Mouse (Mus musculus) hindbrain, postnatal 0 days (tissue): ENCODE results near the gene Irgm1. TPM values are rescaled to one million over a fixed set of nuclear protein-coding genes. Genes with fewer than 3 reads are reported as not detected.

Experiments
- ATAC-seq: fragments of 200-750 bp; cut with Nextera tagmentation; 2 replicates; pipeline ENCODE4 v1.8.0; 2017; ENCODE audit warnings: mild to moderate bottlenecking, moderate TSS enrichment, moderate library complexity
- DNase-seq: peaks from one replicate; pipeline ENCODE4 v3.0.0-alpha.2; 2015; ENCODE audit warnings: low spot score
- H3K27ac ChIP-seq: fragments of 300-500 bp; sonication (generic); 2 replicates; pipeline ENCODE4 v1.5.1; 2014; ENCODE audit warnings: mild to moderate bottlenecking
- H3K27me3 ChIP-seq: fragments of 300-500 bp; sonication (generic); 2 replicates; pipeline ENCODE4 v1.6.1; 2014; ENCODE audit warnings: low read length, mixed read lengths; ENCODE audit not compliant: insufficient read depth
- H3K36me3 ChIP-seq: fragments of 300-500 bp; sonication (generic); 2 replicates; pipeline ENCODE4 v1.6.1; 2014; ENCODE audit warnings: low read length, mixed read lengths; ENCODE audit not compliant: insufficient read depth
- H3K4me1 ChIP-seq: fragments of 300-500 bp; sonication (generic); 2 replicates; pipeline ENCODE4 v1.6.1; 2014; ENCODE audit warnings: antibody characterized with exemption, low read length, mixed read lengths; ENCODE audit not compliant: insufficient read depth
- H3K4me2 ChIP-seq: fragments of 300-500 bp; sonication (generic); 2 replicates; pipeline ENCODE4 v1.6.1; 2014; ENCODE audit warnings: low read depth, mild to moderate bottlenecking, low read length, moderate library complexity, mixed read lengths
- H3K4me3 ChIP-seq: fragments of 300-500 bp; sonication (generic); 2 replicates; pipeline ENCODE4 v1.5.1; 2014; ENCODE audit warnings: low read length
- H3K9ac ChIP-seq: fragments of 300-500 bp; sonication (generic); replicated peaks from 2 replicates; pipeline ENCODE4 v1.6.1; 2014; ENCODE audit warnings: mild to moderate bottlenecking, low read length, moderate library complexity, mixed read lengths
- H3K9me3 ChIP-seq: fragments of 300-500 bp; sonication (generic); 2 replicates; pipeline ENCODE4 v1.6.1; 2016; ENCODE audit warnings: low read length, mixed read lengths
- CTCF ChIP-seq: IDR thresholded peaks from 2 replicates; pipeline ENCODE4 v1.5.1; 2016; ENCODE audit warnings: antibody characterized with exemption, control low read depth, low read depth
- WGBS: fragments of 180-500 bp; shearing (Covaris S2); extraction: QIAGEN DNeasy Blood & Tissue Kit; methylation state at CpG from one replicate; pipeline ENCODE4 v1.1.7; 2014; 5-methylcytosine and 5-hydroxymethylcytosine counted together
- polyA plus RNA-seq: library from polyadenylated mRNA; unstranded; fragments of >200 nt; fragmentation: Nextera tagmentation; extraction: Ambion mirVana; gene quantifications from 2 replicates; pipeline ENCODE4 v1.2.1, GENCODE M21; 2015
- total RNA-seq: library from RNA; depleted of rRNA; stranded (reverse); fragments of >200 nt; gene quantifications from 2 replicates; pipeline ENCODE4 v1.2.3, GENCODE M21; 2014

The Irgm1 gene
- total and polyA plus RNA-seq, 2 experiments from 2014 or later: 5.8 to 6.3 TPM

DNA sequence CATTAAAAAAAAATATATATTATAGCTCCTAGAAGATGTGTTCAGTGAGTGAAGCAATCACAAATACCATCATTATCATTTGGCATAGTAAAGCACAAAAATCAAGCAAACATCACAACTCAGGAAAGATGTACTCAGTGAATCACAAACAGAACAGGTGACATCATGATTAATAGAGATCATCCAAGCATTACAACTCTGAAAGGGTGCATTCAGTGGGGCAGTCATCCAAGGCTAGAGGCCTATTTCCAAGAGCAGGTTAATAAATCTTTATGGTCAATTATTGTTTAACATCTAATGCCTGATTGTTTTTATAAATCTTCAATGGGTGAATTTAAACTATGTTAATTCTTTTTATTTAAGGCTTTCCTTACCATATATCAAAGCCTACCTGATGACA, 30.7 kb downstream of the Irgm1 start:
- Histone ChIP-seq H3K27me3 (no peaks in the 10 kb centered on the region; the same call in 1 of the 2 replicates), H3K27ac (no peak overlapping the region), H3K4me3 (no peak overlapping the region), H3K36me3 (no peaks in the 10 kb centered on the region), H3K4me2 (no peak overlapping the region), H3K9me3 (no peaks in the 10 kb centered on the region), H3K9ac (no peak overlapping the region), H3K4me1 (peaks cover 5% of the 10 kb centered on the region; the same call in 1 of the 2 replicates)
- DNase-seq (no peak), ATAC-seq (no peak)
- no peak for TF ChIP-seq CTCF

DNA sequence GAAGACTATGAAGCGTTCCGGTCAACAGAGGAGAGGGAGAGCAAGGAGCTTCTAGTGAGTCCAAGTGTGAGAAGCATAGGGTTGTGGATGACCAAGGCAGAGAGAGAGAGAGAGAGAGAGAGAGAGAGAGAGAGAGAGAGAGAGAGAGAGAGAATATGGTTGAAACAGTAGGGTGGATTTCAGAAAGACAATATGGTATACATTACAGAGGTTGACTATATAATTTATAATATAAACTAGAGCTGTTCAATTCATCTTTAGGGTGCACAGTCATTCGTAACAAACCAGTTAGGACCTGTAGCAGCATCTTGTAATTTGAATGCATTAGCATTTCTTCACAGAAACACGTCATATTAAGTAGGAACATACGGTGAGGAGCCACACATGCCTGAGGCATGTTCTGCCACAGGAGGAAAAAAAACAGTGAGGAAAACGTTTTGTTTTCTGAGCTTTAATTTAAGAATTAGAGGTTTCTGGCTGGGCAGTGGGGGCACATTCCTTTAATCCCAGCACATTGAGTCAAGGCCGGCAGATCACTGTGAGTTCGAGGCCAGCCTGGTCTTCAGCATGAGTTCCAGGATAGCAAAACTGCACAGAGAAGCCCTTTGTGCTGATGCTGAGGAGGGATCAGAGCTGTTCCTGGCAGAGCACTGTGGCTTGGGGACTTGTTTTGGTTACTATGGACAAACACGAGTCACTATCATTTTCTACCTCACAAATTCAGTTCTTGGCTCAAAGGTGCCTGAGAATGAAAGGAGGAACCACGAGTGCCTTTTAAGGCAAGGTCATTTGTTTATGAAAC, 32.4 kb downstream of the Irgm1 start:
- Histone ChIP-seq H3K36me3 (no peaks in the 10 kb centered on the region), H3K27ac (no peak overlapping the region), H3K9ac (no peak overlapping the region), H3K27me3 (no peaks in the 10 kb centered on the region; the same call in 1 of the 2 replicates), H3K9me3 (no peaks in the 10 kb centered on the region), H3K4me3 (no peak overlapping the region), H3K4me1 (peaks cover 5% of the 10 kb centered on the region; the same call in 1 of the 2 replicates), H3K4me2 (peak overlapping the region; percentile 95)
- no peak for TF ChIP-seq CTCF
- no peak for DNase-seq
- ATAC-seq: no peak
- WGBS: 70% methylated on average over 10 of the region's 10 CpGs

DNA sequence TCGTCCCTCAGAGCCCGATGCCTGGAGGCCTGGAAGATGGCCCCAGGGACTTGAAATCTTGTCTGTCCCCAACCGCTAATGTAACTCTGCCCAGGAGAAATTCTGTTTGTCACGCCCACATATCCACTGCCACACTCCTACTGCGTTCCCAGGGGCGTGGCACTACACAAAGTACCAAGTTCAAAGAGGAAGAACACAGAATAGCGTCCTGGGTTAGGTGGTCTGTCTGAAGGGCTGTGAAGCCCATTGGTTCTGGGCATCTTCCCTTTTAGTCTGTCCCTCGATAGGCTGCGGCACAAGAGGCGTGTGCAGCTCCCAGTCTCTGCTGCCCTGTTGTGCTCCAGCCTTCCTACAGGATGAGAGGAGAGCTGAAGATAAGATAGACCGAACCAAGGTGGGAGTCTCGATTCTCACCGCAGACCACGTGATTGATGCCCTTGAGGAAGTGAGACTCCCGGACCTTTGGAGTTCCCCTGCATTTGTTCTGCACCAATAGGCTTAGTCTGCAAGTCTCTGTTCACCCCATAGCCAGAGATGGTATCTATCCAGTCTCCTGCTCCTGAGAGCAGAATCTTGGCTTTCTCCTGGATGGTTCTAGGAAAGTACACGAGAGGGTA, 33.2 kb downstream of the Irgm1 start:
- TF ChIP-seq CTCF: no peak
- Histone ChIP-seq H3K9me3 (no peaks in the 10 kb centered on the region), H3K4me3 (peak overlapping the region; percentile 89), H3K36me3 (no peaks in the 10 kb centered on the region), H3K9ac (peak overlapping the region; percentile 83), H3K4me2 (peak overlapping the region; percentile 95), H3K27me3 (no peaks in the 10 kb centered on the region; the same call in 1 of the 2 replicates), H3K27ac (peak overlapping the region; percentile 75), H3K4me1 (peaks cover 5% of the 10 kb centered on the region; the same call in 1 of the 2 replicates)
- ATAC-seq (peak; percentile 42), DNase-seq (peak; percentile 44)
- WGBS: 3% methylated on average over 16 of the region's 16 CpGs

GRCm38 (mm10) chr11:48837310-48838180, 33.9 kb downstream of the Irgm1 start:
- Histone ChIP-seq H3K27me3 (no peaks in the 10 kb centered on the region; the same call in 1 of the 2 replicates), H3K4me3 (peak overlapping the region; percentile 89), H3K9ac (peak overlapping the region; percentile 83), H3K4me2 (peak overlapping the region; percentile 95), H3K27ac (peak overlapping the region; percentile 75), H3K36me3 (no peaks in the 10 kb centered on the region), H3K9me3 (no peaks in the 10 kb centered on the region), H3K4me1 (peaks cover 5% of the 10 kb centered on the region; the same call in 1 of the 2 replicates)
- WGBS: under 1% methylated on average over 76 of the region's 77 CpGs
- DNase-seq: peak; percentile 58
- peak; percentile 53 for ATAC-seq
- no peak for TF ChIP-seq CTCF

DNA sequence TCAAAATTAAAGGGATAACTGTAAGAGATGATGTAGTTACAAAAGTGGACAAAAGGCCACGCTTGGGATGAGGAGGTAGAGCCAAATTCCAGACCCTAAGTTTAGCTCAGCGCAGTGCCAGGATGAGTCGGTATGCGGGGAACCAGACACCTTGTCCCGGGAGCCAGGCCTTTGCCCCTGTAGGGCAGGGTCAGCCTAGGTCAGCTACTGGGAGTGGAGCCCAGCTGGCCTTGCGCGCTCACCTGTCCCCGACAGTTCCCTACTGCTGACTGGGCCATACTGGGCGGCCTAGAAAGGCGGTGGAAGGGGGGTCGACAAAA, 34.5 kb downstream of the Irgm1 start:
- WGBS: 13% methylated on average over 11 of the region's 11 CpGs
- TF ChIP-seq CTCF: no peak
- no peak for DNase-seq
- Histone ChIP-seq H3K36me3 (no peaks in the 10 kb centered on the region), H3K4me3 (peak overlapping the region; percentile 89), H3K4me2 (peak overlapping the region; percentile 95), H3K27ac (peak overlapping the region; percentile 75; the same call in 1 of the 2 replicates), H3K9me3 (no peaks in the 10 kb centered on the region), H3K9ac (peak overlapping the region; percentile 83), H3K4me1 (peaks cover 5% of the 10 kb centered on the region; the same call in 1 of the 2 replicates), H3K27me3 (no peaks in the 10 kb centered on the region)
- no peak for ATAC-seq

DNA sequence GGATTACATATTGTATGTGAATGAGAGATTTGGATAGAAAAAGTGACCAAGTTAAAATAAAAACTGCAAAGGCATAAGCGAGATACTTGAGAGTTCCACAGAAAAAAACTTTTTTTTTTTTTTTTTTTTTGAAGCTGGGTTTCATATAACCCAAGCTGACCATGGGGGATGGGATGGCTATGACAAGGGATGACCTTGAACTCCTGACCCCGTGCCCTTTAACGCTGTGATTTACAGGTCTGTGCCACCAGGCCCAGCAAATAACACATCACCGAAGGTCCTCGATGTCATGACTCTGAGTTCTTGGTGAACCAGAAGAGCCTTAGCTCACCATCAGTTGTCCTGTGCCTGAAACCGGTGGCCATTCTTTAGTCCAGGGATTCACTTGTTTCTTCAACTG, 35.6 kb downstream of the Irgm1 start:
- Histone ChIP-seq H3K4me2 (no peak overlapping the region), H3K4me1 (peaks cover 5% of the 10 kb centered on the region; the same call in 1 of the 2 replicates), H3K27ac (no peak overlapping the region), H3K36me3 (no peaks in the 10 kb centered on the region), H3K9ac (no peak overlapping the region), H3K4me3 (no peak overlapping the region), H3K27me3 (no peaks in the 10 kb centered on the region), H3K9me3 (no peaks in the 10 kb centered on the region)
- TF ChIP-seq CTCF: no peak
- DNase-seq (no peak), ATAC-seq (no peak)
- 77% methylated on average over 6 of the region's 6 CpGs for WGBS
